Mouse (Mus musculus) gastrocnemius, adult 18-20 months (tissue): ENCODE measurements around the gene Itga8. TPM values are rescaled to one million over a fixed set of nuclear protein-coding genes. Genes with fewer than 3 reads are reported as not detected.

ENCODE experiments used
- DNase-seq: peaks from one replicate; pipeline ENCODE4 v3.0.0; 2021; ENCODE audit warnings: low spot score
- long read RNA-seq, 2 experiments: library from polyadenylated mRNA; stranded (forward); transcript quantifications; one replicate each; pipeline ENCODE4 v2.0.0; 2021
- total RNA-seq, 2 experiments: library from RNA; stranded (reverse); gene quantifications; 2 replicates each; pipeline ENCODE4 v1.2.3; 2021

The Itga8 gene
- total RNA-seq: 1 to 10 TPM; 1.2 to 1.8 TPM
- long read RNA-seq, experiment 1, partial matches to known transcripts: 1 of 1 reads
- long read RNA-seq, experiment 1, other reads (novel, unspliced or antisense): 0 of 1 reads
- long read RNA-seq, experiment 2, full-length matches to known transcripts: 1 of 1 reads
- long read RNA-seq, experiment 2, partial matches to known transcripts: 0 of 1 reads
- long read RNA-seq, experiment 2, other reads (novel, unspliced or antisense): 0 of 1 reads

DNA sequence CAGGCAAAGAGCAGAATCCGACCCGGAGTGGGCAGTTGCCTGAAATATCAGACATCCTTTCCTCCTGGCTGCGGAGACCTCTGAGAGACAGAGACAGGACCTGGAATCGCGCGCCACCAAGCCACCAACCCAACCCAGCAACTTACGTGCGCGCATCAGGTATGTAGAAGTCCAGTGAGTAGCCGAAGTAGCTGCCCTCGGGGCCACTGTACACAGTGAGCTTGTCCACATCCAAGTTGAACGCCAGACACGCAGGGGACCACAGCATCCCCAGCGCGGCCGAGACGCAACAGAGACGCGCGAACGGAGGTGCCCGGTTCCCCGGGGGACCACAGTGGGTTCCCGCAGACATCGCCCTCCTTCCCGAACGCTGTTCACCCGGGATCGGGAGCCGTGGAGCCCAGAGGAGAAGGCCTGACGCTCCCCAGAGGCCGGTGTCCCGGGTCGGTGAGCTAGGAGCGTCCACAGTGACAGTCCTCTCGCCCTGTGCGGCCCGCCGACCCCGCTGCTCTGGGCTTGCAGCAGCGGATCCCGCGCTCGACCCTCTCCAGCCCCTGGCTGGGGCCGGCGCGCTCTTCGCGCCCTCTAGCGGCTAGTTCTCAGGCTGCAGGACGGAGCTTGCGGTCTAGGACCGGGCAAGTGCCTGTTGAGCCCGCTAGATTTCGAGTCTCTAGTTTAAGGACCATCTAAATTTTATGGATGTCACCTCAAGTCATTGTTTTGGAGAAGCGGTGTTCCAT is at the start of gene Itga8:
Gene Itga8, minus strand, starts transcription at position 492 of the 740 bp plus-strand sequence.
- DNase-seq: peak; percentile 69

DNA sequence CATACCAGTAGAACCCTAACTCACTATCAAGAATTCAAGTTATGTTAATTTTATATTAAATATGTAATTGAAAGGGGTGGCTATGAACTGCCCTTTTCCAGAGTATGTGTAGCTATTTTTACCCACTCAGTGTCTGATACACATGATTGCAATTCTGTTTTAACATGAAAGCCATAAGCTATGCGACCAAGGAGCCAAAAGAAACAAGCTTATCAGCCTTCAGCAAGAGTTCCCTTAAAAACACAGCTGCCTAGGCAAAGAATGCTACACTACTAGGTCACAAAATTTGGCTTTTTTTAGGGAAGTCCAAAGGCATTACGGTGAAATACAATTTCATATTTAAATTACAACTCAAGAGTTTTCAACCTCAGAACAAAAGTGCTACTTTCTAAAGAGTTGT is 47.2 kb upstream of the Itga8 start:
- DNase-seq: no peak

DNA sequence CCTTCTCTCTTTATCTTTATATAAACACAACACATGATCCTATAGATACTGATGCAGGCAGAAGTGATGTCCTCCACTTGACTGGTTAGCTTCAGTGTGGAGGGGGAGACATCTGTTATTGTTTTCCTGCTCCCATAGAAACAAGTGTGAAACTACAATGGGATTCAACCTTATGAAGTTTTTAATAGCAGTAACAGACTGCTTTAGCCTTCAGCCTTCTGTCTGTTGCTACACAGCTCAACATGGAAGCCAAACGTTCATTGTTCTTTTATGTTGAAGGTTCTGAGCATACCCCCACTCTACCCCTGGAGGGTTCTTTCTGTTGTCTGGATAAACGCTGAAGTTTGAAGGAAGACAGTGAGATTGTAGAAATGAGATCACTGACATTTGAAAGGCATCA is 30.2 kb upstream of the Itga8 start:
- DNase-seq: no peak

DNA sequence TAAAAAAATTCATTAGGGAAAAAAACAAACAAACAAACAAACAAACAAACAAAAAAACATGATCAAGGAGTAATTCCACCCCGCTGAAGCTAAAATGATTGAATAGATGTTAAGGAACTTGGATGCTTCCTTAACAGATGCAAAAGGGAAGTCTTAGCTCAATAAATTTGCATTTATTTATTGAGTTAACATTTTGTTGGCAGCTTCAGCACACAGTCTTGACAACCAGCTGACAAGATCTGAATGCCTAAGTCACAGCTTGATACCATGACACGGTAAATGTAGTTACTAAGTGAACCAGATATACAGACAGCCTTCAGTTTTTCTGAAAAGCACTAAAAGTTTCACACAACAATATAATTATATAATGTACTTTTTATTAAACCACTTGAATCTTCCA is 27.9 kb upstream of the Itga8 start:
- no peak for DNase-seq

- DNase-seq: no peak
These were observed 27.3 kb upstream of the Itga8 start for GRCm38 (mm10) chr2:12329068-12329407.

GRCm38 (mm10) chr2:12328355-12329067 is 26.8 kb upstream of the Itga8 start:
- DNase-seq: no peak

DNA sequence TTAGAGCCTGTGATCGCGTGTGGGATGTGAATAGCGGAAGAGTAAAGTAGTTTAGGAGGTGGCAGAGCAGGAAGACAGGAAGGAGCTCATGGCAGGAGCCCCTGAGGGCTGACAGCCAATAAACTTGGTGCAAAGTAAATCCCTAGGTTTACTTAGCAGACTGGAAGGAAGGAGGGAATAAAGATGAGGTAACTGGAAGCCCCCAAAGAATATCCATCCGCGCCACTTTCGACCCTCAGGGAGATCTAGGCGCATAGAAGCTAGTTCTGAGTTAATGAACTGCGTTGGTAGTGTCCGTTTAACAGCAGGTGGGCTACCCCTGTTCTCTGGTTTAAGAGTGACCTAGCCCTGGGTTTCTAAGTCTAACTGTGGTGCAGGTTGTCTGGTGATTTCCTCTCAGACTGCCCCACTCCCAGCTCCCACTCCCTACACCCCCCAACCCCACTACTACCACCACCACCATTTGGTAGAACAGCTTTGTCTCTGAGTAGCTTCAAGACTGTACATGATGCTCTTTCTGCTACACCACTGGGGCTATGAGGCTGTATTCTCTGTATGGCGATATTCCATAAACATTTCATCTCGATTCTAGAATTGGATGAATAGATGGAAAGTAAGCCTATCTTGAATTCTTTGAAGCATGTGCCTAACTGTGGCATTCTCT is 26.1 kb upstream of the Itga8 start:
- no peak for DNase-seq

DNA sequence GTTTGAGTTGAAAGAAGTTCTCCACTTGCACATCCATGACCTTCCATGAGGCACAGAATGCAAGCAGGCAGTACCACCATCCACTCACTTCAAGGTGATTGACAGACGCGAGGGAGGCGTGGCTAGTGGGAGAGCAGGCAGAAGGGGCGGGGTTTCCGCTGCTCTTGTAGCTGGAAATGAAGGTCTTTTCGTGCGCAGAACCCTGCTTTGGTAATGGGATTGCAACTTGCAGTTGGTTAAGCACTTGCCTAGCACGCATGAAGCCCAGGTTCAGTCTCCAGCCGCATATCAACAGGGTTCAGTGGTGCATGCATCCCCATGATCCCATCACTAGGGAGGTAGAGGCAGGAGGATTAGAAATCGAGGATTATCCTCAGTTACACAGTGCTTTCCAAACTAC is 25.5 kb upstream of the Itga8 start:
- no peak for DNase-seq

- peak; percentile 56 for DNase-seq
These were observed 24.1 kb upstream of the Itga8 start for GRCm38 (mm10) chr2:12325868-12326267.

DNA sequence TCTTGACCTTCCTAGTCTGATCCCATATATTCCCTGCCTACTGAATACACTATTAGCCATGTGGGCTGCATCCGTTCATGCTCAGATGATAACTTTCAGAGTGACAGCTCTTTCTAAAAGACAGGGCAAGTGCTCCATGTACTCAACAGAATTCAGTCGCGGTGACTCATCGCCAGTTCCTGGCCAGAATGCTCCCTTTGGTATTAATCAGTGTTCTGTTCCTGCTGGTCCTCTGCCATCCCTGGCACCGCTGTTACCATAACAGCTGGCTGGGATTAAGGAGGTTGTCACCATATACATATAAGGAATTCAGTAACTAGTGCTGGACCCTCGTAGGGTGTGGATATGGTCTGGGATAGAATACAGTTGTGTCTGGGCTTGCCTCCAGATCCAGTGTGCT is 23.7 kb upstream of the Itga8 start:
- peak; percentile 74 for DNase-seq

DNA sequence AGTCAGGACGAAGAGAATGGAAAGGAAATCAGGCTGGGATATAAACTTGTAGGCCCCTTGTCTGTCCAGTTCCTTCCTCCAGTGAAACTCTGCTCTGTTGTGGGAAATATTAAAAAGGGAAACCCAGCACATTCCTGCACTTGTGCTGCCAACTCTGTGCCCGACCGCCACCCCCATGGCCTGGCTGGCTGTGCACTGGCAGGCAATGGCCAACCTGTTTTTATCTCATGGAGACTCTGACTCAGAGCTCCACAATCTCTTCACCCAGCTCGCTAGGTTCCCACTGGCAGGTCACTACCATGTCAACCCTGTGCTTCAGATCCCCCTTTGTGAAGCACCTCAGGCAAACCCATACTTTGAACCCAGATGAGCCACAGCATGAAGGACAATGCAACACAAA is 19.2 kb upstream of the Itga8 start:
- DNase-seq: no peak

DNA sequence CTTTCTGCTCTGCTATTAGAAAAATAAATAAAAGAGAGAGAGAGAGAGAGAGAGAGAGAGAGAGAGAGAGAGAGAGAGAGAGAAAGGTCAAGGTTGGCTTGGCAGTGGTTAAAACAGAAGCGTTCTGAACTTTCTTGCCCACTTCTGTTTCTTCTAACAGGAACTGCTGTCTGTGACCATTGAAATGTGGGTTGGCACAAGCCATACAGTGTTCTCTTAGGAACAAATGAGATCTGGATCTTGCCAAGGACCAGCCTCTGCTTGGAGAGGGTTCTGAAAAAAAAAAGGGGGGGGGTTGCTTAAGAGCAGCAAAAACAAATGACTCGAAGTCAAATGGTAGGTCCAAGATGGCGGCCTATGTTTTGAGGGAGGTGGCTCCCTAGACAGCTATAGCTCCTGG is 17.0 kb upstream of the Itga8 start:
- DNase-seq: no peak

- peak; percentile 54 for DNase-seq
These were observed 16.3 kb upstream of the Itga8 start for GRCm38 (mm10) chr2:12318036-12318435.

DNA sequence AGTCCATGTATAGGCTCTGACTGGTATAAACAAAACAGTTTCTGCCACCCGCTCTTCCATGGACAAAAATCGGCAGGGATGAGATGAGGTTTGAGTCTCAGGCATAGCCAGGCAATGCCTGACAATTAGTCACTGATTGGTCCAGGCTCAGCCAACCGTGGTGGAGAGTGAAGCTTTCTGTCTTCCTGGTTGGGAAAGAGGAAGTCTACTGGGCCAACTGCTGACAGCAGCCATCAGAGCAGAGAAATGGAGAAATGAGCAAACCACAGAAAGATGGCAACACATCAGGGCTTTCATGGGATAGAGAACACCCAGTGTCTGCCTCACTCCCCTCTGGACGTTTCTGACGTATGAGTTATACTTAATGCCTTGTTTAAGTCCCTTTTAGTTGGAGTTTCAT is 15.6 kb upstream of the Itga8 start:
- peak; percentile 21 for DNase-seq

GRCm38 (mm10) chr2:12316361-12316760 is 14.6 kb upstream of the Itga8 start:
- peak; percentile 47 for DNase-seq

- no peak for DNase-seq
These were observed 12.3 kb upstream of the Itga8 start for GRCm38 (mm10) chr2:12314028-12314427.

GRCm38 (mm10) chr2:12308466-12308865 is 6.7 kb upstream of the Itga8 start:
- no peak for DNase-seq

DNA sequence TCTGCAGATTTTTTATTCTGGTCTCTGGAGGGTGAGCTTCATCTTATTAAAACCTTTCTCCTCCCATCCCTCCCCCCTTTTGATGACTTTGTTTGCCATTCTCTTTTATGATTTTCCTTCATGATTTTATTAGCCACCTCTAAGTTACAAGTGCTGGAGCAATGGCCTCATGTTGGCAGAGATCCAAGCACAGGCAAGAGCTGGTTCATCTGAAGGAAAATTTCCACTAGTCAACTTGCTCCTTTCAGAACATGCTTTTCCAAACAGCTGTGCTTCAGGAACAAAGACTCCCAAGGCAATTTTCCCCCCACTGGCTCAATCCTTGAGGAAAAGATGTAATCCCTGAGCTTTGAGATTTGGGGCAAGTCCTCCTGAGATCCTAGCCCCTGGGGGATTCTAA is 5.6 kb upstream of the Itga8 start:
- DNase-seq: peak; percentile 41

DNA sequence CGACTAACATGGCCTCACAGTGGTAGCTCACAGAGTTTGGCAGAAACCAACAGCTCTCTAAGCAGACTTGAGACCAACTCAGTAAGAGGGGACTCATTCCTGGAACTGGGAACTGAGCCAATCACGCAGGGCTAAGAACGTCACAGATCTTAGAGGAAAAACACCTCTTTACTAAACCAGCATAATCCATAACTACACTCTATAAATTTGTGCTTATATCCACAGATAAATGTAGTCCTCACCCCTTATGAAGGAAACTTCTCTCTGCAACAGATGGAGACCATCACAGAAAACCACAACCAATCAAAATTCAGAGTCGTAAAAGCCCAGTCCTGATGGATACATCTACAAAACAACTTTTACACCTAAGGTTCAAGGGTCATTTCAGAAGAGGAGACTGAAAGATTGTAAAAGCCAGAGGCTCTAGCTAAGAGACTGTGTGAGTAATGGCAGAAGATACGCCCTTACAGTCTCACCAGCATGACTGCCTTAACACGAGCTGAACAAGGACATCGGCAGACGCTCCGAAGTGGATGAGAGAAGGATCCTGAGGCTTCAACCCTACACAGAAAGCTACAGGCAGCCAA is 3.4 kb upstream of the Itga8 start:
- no peak for DNase-seq

GRCm38 (mm10) chr2:12300449-12301228 is 1.1 kb downstream of the Itga8 start:
- no peak for DNase-seq

- no peak for DNase-seq
These were observed 4.4 kb downstream of the Itga8 start for GRCm38 (mm10) chr2:12297287-12297686.
